Mouse (Mus musculus): Measurements from ENCODE around the gene Draxin. TPM values are rescaled to one million over a fixed set of nuclear protein-coding genes. Genes with fewer than 3 reads are reported as not detected.
"Not testable (repeated sequence)": the region's sequence is repeated elsewhere in the genome, so short reads cannot be mapped to it uniquely, and the experiment has no call there.

The Draxin gene
- total RNA-seq, 2 experiments from 2014 or later: 0.07 to 0.08 TPM

DNA sequence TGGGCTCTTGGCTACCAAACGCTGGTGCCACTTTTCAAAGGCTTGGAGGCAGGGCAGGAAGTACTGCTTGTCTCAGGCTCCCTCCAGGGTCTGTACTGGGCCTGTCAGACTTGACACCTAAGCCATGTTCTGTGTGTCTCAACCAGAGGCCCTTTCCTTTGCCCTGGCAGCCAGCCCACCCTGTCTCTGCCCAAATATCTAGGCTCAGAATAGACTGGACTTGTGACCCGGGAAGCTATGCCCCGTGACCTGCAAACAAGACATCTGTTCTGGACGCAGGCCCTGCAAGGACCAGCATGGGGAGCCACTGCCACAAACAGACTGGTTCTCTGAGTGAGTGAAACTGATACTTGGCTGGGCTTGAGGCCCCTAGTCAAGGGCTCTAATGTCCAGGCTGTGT, 73.7 kb downstream of the Draxin start:
- peak; percentile 82 to 87 for DNase-seq

DNA sequence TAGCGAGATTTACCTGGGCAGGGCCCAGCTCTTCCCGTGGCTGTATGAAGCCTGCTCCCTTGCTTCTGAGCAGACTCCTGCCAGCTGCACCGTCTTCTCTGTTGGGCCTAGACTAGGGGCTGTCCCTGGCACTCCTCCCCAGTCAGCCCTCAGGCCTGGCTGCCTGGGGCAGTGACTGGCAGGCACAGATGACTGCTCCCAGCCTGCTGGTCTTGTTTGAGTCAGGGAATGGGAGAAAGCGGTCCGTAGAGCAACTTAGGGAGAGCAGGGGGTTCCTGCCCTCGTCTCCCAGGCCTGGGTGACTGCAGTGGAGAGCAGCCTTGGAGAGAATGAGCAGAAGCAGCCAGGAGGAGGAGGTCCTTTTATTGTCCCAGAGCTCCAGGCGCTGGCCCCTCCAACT, 74.3 kb downstream of the Draxin start:
- peak in 1 of 2 experiments; percentile 38 for DNase-seq

DNA sequence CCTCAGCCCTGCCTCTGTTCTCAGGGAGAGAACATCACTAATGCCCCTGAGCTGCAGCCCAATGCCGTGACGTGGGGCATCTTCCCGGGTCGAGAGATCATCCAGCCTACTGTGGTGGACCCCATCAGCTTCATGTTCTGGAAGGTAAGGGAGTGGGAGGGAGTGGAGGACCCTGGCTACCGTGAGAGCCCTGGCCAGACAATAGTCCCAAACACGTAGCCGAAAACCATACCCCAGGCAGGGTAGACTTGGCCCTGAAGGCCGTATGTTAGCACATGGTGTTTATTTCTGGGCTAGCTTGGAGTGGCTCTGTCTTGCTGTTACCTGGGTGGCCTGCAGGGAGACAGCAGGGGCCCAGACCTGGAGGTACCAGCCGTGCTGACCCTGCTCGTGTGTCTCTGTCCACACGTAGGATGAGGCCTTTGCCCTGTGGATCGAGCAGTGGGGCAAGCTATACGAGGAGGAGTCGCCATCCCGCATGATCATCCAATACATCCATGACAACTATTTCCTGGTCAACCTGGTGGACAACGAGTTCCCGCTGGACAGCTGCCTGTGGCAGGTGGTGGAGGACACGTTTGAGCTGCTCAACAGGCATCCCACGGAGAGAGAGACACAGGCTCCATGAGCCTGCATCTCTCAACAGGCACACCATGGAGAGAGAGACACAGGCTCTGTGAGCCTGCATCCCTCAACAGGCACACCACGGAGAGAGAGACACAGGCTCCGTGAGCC, 75.4 kb downstream of the Draxin start:
- DNase-seq: no peak

DNA sequence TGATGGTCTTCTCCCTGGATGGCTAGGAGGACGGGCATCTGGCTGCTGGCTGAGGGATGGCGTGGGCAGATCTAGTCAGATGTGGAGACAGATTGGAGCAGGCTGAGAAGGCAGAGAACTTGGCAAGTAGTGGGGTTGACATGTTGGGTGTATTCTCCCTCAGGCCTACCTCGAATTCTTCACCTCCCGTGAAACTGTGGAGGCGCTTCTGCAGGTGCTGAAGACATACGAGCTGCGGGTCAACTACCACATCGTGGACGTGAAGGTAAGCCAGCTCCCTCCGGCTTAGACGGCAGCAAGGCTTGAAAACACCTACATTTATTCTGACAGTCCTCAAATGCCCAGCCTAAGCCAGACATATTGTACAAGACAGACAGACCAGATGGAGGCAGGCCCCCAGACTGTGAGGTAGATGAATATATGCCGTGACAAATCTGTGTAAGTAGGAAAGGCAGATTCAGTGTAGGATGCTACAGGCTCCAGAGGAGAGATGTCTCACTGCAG, 77.0 kb downstream of the Draxin start:
- no peak for DNase-seq

DNA sequence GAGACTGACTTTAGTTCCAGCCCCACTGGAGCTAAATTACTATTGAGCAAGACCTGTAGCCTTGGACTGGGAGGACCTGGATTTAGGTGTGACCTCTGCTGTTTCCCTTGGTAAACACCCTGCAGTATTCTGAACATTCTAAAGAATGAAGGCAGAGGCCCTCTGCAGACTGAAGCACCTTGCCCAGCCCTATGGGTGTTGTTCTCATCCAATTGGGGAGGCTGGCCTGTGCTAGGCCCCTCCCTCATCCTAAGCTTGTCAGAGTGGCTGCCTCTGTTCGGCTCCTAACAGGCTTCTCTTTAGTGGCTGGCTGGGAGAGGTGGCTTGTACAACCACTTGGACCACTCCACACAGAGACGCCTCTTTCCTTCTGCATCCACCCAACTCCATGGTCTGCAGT, 77.5 kb downstream of the Draxin start:
- no peak for DNase-seq

DNA sequence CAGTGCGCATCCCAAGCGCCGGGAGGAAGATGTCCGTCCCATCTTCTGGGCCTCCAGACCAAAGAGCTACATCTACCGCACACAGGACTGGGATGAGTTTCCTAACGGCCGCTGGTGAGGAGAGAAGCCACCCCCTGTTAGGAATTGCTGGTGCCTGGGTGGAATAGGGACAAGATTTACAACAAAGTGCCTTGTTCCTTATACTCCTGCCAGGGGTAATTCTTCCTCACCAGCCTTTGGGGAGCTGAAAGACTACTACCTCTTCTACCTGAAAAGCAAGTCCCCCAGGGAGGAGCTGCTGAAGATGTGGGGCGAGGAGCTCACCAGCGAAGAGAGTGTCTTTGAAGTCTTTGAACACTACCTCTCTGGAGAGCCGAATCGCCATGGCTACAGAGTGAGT, 78.6 kb downstream of the Draxin start:
- no peak for DNase-seq

DNA sequence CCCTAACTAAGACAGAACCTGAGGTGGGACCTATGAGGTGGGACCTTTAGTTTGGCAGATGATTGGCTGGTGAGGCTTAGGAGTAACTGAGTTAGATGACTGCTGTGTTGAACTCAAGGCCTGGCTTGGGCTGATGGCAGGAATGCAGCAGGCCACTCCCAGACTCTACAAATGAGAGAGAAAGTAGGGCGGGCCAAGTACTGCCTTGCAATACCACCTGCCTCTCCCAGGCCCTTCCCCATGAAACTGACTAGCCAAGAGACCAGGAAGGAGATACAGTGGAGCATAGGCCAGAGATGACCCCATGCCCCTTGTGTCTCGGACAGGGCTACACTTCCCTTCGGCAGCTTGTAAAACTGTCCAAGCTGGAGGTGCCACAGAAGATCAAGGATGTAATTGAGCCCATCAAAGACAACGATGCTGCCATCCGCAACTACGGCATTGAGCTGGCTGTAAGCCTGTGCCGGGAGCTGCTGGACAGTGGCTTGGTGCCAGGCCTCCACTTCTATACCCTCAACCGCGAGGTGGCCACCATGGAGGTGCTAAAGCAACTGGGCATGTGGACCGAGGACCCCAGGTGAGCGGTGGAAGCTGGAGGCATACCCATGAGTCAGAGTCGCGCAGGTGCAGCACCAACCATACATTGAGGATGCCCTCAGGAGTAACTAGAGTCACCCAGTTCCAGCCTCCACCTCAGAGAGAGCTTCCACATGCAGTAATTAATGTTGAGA, 79.3 kb downstream of the Draxin start:
- DNase-seq: no peak

DNA sequence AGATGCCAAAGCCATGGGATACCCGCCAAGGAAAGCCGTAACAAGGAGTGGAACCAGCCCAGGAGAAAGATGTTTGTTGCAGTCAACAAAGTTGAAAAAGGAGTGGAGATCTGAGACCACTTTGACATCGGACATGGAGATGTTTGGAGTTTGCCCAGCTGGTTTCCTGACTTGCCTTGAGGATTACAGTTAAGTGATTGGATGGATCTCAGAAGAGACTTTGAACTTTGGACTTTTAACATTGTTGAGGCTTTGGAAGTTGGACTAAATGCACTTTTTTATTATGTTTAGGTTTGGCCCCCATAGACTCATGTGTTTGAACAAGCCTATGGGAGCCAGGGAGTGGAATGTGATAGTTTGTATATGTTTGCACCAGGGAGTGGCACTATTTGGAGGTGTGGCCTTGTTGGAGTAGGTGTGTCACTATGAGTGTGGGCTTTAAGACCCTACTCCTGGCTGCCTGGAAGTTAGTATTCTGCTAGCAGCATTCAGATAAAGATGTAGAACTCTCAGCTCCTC, 80.0 kb downstream of the Draxin start:
- DNase-seq: not testable (repeated sequence)

Small RNA genes lying within 50 kb of the gene (microRNA-seq; reads per million reads assigned to microRNA genes)
- 0 to 0.81 reads per million in 2 experiments for gene Mir7022

Other genes with a start within 250 kb of the Draxin start
- 100 to 1,000 TPM; 623 to 655 TPM for gene Mfn2, start 226.0 kb downstream of the Draxin start, total RNA-seq (2021)
- gene Plod1, start 193.9 kb downstream of the Draxin start, total RNA-seq (2021): 10 to 100 TPM; 61.0 to 65.3 TPM
- 10 to 100 TPM; 38.1 to 43.1 TPM for gene 2510039O18Rik, start 189.8 kb downstream of the Draxin start, total RNA-seq (2021)
- gene Nppb, start 144.9 kb downstream of the Draxin start, total RNA-seq (2021): 100 to 1,000 TPM; 170 to 310 TPM
- 1,000 to 10,000 TPM; 1,365 to 1,908 TPM for gene Nppa, start 130.0 kb downstream of the Draxin start, total RNA-seq (2021)
- gene Clcn6, start 91.9 kb downstream of the Draxin start, total RNA-seq (2021): 1 to 10 TPM; 7.8 to 8.0 TPM
- 10 to 100 TPM in 1 of 2 experiments, 1 to 10 TPM in 1; 7.9 to 10.7 TPM for gene Mthfr, start 91.6 kb downstream of the Draxin start, total RNA-seq (2021)
- gene Agtrap, start 42.7 kb downstream of the Draxin start, total RNA-seq (2021): 10 to 100 TPM; 47.8 to 50.4 TPM
- 10 to 100 TPM; 12.2 to 14.5 TPM for gene Mad2l2, start 314 bp downstream of the Draxin start, total RNA-seq (2021)
- 10 to 100 TPM; 41.0 to 42.1 TPM for gene Fbxo6, start 21.4 kb upstream of the Draxin start, total RNA-seq (2021)
- 10 to 100 TPM; 22.8 to 23.0 TPM for gene Fbxo44, start 29.8 kb upstream of the Draxin start, total RNA-seq (2021)
- gene Fbxo2, start 29.9 kb upstream of the Draxin start, total RNA-seq (2021): under 1 TPM; 0.28 to 0.35 TPM
- not detected for gene Disp3, start 157.3 kb upstream of the Draxin start, total RNA-seq (2021)

Data from heart, adult 18-20 months (tissue).